ENCODE assay signal across 8 mouse cellular contexts in genomic region chr14:13960079-13960478, GRCm38 (mm10). TPM values are rescaled to one million over a fixed set of nuclear protein-coding genes. Genes with fewer than 3 reads are reported as not detected.
DNase-seq lines count a peak whose midpoint lies in the region; ATAC-seq lines count a peak whose summit lies in the region.

No protein-coding gene starts in this region.

- H3K4me2 ChIP-seq in forebrain, embryonic 11.5 days (ENCODE audit: low read depth, low read length, severe bottlenecking) = peak overlapping the region; percentile 65
- peak overlapping the region; percentile 82 for H3K4me2 ChIP-seq in liver, embryonic 15.5 days
- peak overlapping the region; percentile 55 for H3K4me2 ChIP-seq in neural tube, embryonic 11.5 days (ENCODE audit: low read depth)

- H3K27me3 ChIP-seq in forebrain, embryonic 11.5 days (ENCODE audit: control insufficient read depth, insufficient read depth, low read length) = no peaks in the 10 kb centered on the region
- H3K27me3 ChIP-seq in liver, embryonic 15.5 days = no peaks in the 10 kb centered on the region
- H3K27me3 ChIP-seq in neural tube, embryonic 11.5 days (ENCODE audit: control insufficient read depth, insufficient read depth, low read length) = no peaks in the 10 kb centered on the region

- H3K4me3 ChIP-seq in forebrain, embryonic 11.5 days (ENCODE audit: low read depth, low read length) = peak overlapping the region; percentile 86
- H3K4me3 ChIP-seq in liver, embryonic 15.5 days (replicated peaks) = peak overlapping the region; percentile 90
- H3K4me3 ChIP-seq in neural tube, embryonic 11.5 days (ENCODE audit: low read depth, low read length) = peak overlapping the region; percentile 93

- H3K9ac ChIP-seq in forebrain, embryonic 11.5 days (ENCODE audit: low read length) = peak overlapping the region; percentile 98
- peak overlapping the region; percentile 94 for H3K9ac ChIP-seq in liver, embryonic 15.5 days
- peak overlapping the region; percentile 99 for H3K9ac ChIP-seq in neural tube, embryonic 11.5 days (ENCODE audit: low read length)

- H3K27ac ChIP-seq in forebrain, embryonic 11.5 days (ENCODE audit: low read depth, low read length) = 0 out of 2 replicates have a peak overlapping the region, but pooled peaks have one; percentile 63
- peak overlapping the region; percentile 82 for H3K27ac ChIP-seq in liver, embryonic 15.5 days (replicated peaks)
- peak overlapping the region; percentile 77; the same call in 1 of the 2 replicates for H3K27ac ChIP-seq in neural tube, embryonic 11.5 days (ENCODE audit: low read depth, low read length)

- no peaks in the 10 kb centered on the region; the same call in 1 of the 2 replicates for H3K4me1 ChIP-seq in forebrain, embryonic 11.5 days (replicated peaks; ENCODE audit: control insufficient read depth, insufficient read depth, low read length)
- peaks cover 40% of the 10 kb centered on the region for H3K4me1 ChIP-seq in liver, embryonic 15.5 days (replicated peaks)
- H3K4me1 ChIP-seq in neural tube, embryonic 11.5 days (ENCODE audit: control insufficient read depth, insufficient read depth, low read length) = peaks cover 4% of the 10 kb centered on the region

- WGBS in forebrain, embryonic 11.5 days = 0% methylated on average over 9 of the region's 9 CpGs
- WGBS in liver, embryonic 15.5 days (ENCODE audit: insufficient replicate concordance) = 1% methylated on average over 9 of the region's 9 CpGs
- WGBS in neural tube, embryonic 11.5 days = 3% methylated on average over 9 of the region's 9 CpGs

- peak; percentile 54; the same call in 1 of the 2 replicates for ATAC-seq in forebrain, embryonic 11.5 days (replicated peaks; ENCODE audit: low FRiP score)
- peak; percentile 50 for ATAC-seq in inflammation-experienced regulatory T-cells, adult 6 months
- peak; percentile 52 for ATAC-seq in liver, embryonic 15.5 days (ENCODE audit: insufficient read depth)
- ATAC-seq in neural tube, embryonic 11.5 days (ENCODE audit: insufficient read depth, low FRiP score, low TSS enrichment) = peak; percentile 43; the same call in 1 of the 2 replicates

- DNase-seq in kidney, adult 18-20 months = peak; percentile 23
- DNase-seq in kidney, adult 11 months = no peak
- DNase-seq in c-Kit-positive CD71-positive TER-119-positive erythroid progenitor cells, embryonic 14.5 days (ENCODE audit: low spot score) = peak; percentile 47
- DNase-seq in forebrain, embryonic 11.5 days (ENCODE audit: low spot score) = peak; percentile 71
- peak; percentile 48 for DNase-seq in neural tube, embryonic 11.5 days (ENCODE audit: low spot score)
- peak; percentile 66 for DNase-seq in thymus, postnatal 14 days

- H3K36me3 ChIP-seq in forebrain, embryonic 11.5 days (ENCODE audit: control insufficient read depth, insufficient read depth, low read length) = peaks cover 3% of the 10 kb centered on the region; the same call in 1 of the 2 replicates
- H3K36me3 ChIP-seq in liver, embryonic 15.5 days (replicated peaks) = peaks cover 12% of the 10 kb centered on the region
- no peaks in the 10 kb centered on the region for H3K36me3 ChIP-seq in neural tube, embryonic 11.5 days (ENCODE audit: control insufficient read depth, insufficient read depth, low read length)

- no peaks in the 10 kb centered on the region for H3K9me3 ChIP-seq in forebrain, embryonic 11.5 days (ENCODE audit: control insufficient read depth, low read length)
- H3K9me3 ChIP-seq in liver, embryonic 15.5 days (replicated peaks) = no peaks in the 10 kb centered on the region; the same call in 1 of the 2 replicates
- no peaks in the 10 kb centered on the region for H3K9me3 ChIP-seq in neural tube, embryonic 11.5 days (ENCODE audit: control insufficient read depth, low read length)

RNA-seq across cellular contexts. Expression of gene Atxn7, which starts 1.2 kb away (rescaled TPM):
- 9.3 and 10.4 TPM in 2 replicates for polyA plus RNA-seq in forebrain, embryonic 11.5 days (2014; fragmentation: Nextera tagmentation; extraction: Ambion mirVana)
- 10 to 100 TPM in 2 of 3 experiments, 1 to 10 TPM in 1; 8.8 to 16.5 (median 15.6) TPM for polyA plus RNA-seq in inflammation-experienced regulatory T-cells, adult 6 months (2017; shearing (Covaris generic))
- 0.94 and 1.5 TPM in 2 replicates for polyA plus RNA-seq in liver, embryonic 15.5 days (2015; fragmentation: Nextera tagmentation; extraction: Ambion mirVana)
- 3.9 and 4.8 TPM in 2 replicates for polyA plus RNA-seq in neural tube, embryonic 11.5 days (2014; fragmentation: Nextera tagmentation; extraction: Ambion mirVana)

RNA-seq across cellular contexts. Expression of gene Thoc7, which starts 1.6 kb away (rescaled TPM):
- polyA plus RNA-seq in forebrain, embryonic 11.5 days (2014; fragmentation: Nextera tagmentation; extraction: Ambion mirVana) = 241 and 261 TPM in 2 replicates
- polyA plus RNA-seq in inflammation-experienced regulatory T-cells, adult 6 months (2017; shearing (Covaris generic)) = 100 to 1,000 TPM; 134 to 173 (median 140) TPM
- polyA plus RNA-seq in liver, embryonic 15.5 days (2015; fragmentation: Nextera tagmentation; extraction: Ambion mirVana) = 63.4 and 72.1 TPM in 2 replicates
- 225 and 238 TPM in 2 replicates for polyA plus RNA-seq in neural tube, embryonic 11.5 days (2014; fragmentation: Nextera tagmentation; extraction: Ambion mirVana)

RNA-seq across cellular contexts. Expression of gene Gm281, which starts 45.8 kb away (rescaled TPM):
- not detected in 2 replicates for polyA plus RNA-seq in forebrain, embryonic 11.5 days (2014; fragmentation: Nextera tagmentation; extraction: Ambion mirVana)
- not detected for polyA plus RNA-seq in inflammation-experienced regulatory T-cells, adult 6 months (2017; shearing (Covaris generic))
- not detected in 2 replicates for polyA plus RNA-seq in liver, embryonic 15.5 days (2015; fragmentation: Nextera tagmentation; extraction: Ambion mirVana)
- polyA plus RNA-seq in neural tube, embryonic 11.5 days (2014; fragmentation: Nextera tagmentation; extraction: Ambion mirVana) = not detected in 2 replicates
